Mouse (Mus musculus): Measurements from ENCODE around the gene Fam129a.
"Not testable (repeated sequence)": the region's sequence is repeated elsewhere in the genome, so short reads cannot be mapped to it uniquely, and the experiment has no call there.

Gene Fam129a

GRCm38 (mm10) chr1:151664837-151665431 lies 93.9 kb downstream of the Fam129a start:
- DNase-seq (ENCODE audit: low spot score) = no peak

DNA sequence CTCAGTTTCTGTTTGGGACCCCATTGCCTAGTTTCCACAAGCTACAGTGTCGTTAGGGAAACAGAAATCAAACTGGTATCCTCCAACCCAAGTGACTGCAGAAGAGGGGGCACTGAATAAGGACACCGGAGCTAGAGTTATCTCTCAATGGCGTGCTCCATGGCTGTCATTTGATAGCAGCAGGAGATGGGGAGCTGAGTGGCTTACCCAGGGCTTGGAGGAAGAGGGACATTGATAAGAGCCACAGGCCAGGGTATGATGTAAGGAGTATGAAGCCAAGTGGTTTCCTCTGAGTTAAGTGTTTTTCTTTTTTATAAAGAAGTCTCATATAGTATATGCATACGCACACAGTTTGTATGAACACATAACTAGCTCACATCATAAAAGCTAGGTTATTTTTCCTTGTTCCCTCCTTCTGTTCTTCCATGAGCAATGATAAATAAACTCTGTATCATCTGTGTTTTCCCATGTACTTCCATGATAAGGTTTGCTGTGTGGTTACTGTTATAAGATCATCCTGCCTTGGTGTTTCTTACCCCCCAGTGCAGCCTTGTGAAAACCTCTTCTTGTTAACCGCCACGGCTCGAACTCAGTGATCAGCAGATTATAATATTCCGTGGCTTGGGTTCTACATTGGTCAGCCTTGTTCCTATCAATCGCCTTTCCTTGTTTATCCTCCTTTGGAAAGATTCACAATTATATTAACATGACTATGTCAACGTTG lies 96.5 kb downstream of the Fam129a start:
- no peak for DNase-seq (ENCODE audit: low spot score)

- DNase-seq (ENCODE audit: low spot score) = no peak
Observed at GRCm38 (mm10) chr1:151670006-151670591, 99.1 kb downstream of the Fam129a start.

GRCm38 (mm10) chr1:151675684-151676083 lies 104.7 kb downstream of the Fam129a start:
- DNase-seq (ENCODE audit: low spot score) = no peak

DNA sequence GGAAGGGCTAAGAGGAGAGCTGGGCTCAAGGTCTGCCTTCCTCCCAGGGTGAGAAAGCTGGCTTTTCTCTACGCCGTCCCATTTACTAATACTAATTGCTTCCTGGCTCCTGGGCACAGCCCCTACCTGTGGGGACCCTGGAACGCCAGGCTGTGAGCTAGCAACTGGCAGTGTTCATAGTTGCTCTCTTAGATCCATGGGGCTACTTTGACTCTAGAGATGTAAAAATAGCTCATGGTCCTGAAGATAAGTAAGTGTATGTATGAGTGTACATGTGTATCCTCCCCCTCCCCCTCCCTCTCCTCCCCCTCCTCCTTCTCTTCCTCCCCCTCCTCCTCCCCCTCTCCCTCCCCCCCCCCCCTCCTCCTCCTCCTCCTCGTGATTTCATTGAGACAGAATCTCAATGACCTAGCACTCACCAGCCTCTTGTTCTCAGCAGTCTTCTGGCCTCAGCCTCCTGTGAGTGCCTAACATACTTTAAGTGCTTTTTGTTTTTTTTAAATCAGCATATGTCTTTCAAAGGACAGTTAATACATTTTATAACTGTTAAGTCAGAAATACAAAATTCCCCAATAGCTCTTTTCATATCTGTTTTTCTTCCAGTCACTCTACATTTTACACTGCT lies 106.3 kb downstream of the Fam129a start:
- DNase-seq (ENCODE audit: low spot score) = no peak

DNA sequence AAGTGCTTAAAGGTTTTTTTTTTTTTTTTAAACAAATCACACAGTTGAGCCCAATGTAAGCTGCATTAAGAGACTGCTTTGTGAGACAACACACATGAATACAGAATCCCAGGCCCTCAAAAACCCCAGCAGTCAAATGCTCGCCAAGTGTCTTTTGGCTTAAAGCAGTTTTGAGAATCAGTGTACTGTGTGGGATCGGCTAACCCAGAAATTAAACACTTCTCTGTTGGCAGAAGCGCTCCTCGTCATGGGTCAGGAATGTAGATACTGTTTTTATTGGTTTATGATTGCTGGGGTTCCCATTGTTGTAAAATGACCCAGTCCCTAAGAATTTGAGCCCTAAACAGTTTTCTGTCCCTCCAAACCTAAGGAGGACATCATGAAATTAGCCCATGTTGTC lies 107.0 kb downstream of the Fam129a start:
- DNase-seq (ENCODE audit: low spot score) = no peak

- DNase-seq (ENCODE audit: low spot score) = no peak
Observed at GRCm38 (mm10) chr1:151679153-151679552, 108.2 kb downstream of the Fam129a start.

DNA sequence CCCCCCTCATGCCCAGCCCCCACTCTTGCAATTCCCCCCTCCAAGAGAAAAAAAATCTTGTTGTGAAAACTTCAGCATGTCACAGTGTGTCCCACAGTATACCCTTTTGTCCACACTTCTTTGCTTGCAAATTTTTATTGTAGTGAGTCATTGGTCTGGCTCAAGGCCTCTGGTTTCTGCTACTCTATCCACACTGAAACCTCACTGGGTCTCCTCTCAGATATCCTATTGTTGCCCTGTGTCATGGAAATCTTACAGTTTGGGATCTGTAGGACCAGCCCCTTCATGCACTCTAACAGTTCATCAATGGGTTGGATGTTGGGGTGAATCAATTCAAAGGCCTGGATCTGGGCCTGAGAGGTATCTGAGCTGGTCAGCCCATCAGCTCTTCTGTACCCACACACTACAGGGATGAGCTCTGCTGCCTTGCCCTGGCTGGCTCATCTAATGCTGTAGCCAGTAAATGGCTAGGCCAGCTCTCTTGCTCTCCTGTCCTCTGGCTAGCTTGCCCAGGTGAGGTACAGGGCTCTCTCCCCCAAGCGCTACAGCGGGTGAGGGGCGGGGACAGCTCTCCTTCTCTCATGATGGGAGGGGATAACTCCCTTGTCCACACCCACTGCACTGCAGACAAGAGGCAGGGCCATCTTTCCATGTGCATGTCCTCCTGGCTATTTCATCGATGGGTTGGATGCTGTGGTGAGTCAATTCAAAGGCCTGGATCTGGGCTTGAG lies 109.1 kb downstream of the Fam129a start:
- no peak for DNase-seq (ENCODE audit: low spot score)

DNA sequence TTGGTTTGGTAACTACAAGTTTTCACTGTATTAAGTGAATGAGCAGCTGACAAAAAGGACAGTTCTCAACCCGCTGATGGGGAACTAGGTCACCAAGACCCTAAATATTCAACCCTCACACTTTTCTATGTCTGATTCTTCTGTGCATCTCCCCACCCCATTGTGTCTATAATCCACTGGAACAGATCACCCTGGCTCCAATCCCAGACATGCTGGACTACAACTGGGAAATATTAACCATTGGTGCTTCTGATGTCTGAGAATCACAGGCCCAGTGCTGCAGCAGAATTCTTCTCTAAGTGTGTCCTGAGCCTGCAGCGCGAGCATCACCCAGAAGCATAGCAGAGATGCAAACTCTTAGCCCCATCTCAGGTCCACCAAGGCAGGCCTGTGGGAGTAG lies 110.0 kb downstream of the Fam129a start:
- no peak for DNase-seq (ENCODE audit: low spot score)

DNA sequence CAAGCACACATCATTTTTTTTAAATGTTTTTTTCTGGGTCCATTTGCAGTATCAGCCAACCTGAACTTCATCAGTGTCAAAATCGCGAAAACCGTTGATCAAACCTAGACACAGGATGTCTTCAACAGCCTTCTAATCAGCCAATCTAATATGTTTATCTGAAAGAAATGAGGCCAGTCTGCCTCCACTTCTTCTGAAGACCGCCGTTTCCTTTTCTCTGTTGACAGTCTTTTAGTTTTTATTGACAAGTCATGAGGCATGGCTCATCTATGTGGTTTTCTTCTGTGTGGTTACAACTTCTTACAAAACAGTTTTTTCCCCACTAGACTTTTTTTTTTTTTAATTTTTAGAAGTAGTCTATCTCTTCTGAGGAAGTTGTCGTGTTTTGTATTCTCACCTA lies 111.9 kb downstream of the Fam129a start:
- DNase-seq (ENCODE audit: low spot score) = no peak

DNA sequence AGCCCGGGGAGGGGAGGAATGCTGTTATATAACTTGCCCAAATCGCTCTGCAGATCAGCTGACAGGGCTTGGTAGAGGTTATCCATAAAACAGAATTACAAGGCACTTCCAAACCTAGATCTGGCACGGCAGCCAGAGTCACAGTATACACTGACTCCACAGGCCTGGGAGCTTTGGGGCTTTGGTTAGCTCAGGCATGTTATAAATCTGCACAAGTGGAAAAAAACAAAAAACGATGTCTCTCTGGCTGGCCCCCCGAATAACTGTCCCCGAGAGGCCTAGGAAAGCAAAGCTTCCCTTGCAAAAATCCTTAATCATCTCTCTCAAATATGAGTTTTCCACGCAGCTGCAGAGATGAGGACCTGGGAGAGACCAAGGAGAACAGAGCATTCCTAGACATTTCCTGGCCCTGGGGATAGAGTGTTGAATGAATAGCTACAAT lies 113.5 kb downstream of the Fam129a start:
- DNase-seq (ENCODE audit: low spot score) = no peak

DNA sequence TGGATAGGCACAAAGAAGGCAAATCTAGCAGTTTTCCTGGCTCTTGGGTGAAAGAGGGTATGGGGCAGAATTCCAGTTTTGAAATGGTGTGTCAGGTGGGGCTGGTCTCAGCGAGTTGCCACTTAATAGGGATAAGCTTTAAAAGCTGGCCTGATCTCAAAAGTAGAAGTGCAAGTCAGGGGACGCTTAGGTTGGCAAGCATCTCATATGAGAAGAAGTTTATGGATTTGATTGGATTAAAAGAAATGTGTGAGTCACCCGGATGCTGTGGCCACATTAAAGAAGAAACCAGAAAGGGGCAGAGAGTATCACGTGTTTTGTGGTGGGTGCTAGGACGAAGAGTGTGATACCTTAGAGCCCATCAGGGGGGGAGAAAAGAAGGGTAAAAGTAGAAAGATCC lies 114.0 kb downstream of the Fam129a start:
- no peak for DNase-seq (ENCODE audit: low spot score)

- no peak for DNase-seq (ENCODE audit: low spot score)
Observed at GRCm38 (mm10) chr1:151685666-151686309, 114.8 kb downstream of the Fam129a start.

- DNase-seq (ENCODE audit: low spot score) = no peak
Observed at GRCm38 (mm10) chr1:151686696-151687095, 115.7 kb downstream of the Fam129a start.

- DNase-seq (ENCODE audit: low spot score) = no peak
Observed at GRCm38 (mm10) chr1:151689032-151689431, 118.0 kb downstream of the Fam129a start.

DNA sequence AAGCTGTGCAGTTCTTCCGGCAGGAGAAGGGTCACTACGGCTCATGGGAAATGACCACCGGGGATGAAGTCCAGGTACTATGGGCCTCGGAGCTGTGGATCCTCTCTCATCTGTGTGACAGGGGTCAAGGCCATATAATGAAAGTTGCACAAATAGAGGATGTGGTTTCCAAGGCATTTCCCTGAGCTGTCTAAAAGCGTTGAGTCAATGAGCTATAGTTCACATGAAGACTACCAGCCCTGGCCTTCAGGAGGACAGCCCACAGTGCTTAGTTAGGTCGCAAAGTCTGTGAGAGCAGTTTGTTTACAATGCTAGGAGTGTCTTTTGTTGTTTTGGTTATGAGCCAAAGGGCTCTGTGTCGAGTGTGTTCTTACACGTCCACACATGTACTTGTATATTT lies 118.6 kb downstream of the Fam129a start:
- DNase-seq (ENCODE audit: low spot score) = no peak

- no peak for DNase-seq (ENCODE audit: low spot score)
Observed at GRCm38 (mm10) chr1:151690061-151690460, 119.1 kb downstream of the Fam129a start.

DNA sequence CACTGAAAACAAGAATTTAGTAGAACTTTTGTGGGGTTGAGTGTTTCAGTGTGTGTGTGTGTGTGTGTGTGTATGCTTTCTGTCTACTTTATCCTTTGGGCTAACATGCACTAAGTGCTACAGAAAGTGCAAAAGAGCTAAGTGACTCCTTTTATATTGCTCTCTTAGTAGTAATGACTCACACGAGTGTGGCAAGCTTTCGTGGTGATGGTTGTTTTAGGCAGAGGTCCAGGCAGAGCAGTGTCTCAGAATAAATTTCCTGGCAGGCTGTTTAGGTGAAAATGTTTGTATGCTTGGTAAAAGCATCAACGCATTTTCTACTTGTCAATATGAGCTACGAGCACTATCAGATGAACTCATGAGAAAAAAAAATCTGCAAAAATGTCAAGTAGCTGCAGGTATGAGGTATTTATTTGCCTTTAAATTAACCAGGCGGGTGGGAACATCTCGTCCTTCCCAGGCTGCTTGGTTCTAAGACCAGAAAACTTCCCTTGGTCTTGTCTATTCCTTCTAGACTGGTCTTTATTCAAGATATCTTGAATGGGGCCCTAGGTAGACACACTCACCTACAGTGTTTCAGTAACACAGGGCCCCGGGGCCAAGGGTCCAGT lies 119.7 kb downstream of the Fam129a start:
- DNase-seq (ENCODE audit: low spot score) = no peak

- not testable (repeated sequence) for DNase-seq (ENCODE audit: low spot score)
Observed at GRCm38 (mm10) chr1:151692867-151693266, 121.9 kb downstream of the Fam129a start.

GRCm38 (mm10) chr1:151696751-151697150 lies 125.8 kb downstream of the Fam129a start:
- DNase-seq (ENCODE audit: low spot score) = no peak

DNA sequence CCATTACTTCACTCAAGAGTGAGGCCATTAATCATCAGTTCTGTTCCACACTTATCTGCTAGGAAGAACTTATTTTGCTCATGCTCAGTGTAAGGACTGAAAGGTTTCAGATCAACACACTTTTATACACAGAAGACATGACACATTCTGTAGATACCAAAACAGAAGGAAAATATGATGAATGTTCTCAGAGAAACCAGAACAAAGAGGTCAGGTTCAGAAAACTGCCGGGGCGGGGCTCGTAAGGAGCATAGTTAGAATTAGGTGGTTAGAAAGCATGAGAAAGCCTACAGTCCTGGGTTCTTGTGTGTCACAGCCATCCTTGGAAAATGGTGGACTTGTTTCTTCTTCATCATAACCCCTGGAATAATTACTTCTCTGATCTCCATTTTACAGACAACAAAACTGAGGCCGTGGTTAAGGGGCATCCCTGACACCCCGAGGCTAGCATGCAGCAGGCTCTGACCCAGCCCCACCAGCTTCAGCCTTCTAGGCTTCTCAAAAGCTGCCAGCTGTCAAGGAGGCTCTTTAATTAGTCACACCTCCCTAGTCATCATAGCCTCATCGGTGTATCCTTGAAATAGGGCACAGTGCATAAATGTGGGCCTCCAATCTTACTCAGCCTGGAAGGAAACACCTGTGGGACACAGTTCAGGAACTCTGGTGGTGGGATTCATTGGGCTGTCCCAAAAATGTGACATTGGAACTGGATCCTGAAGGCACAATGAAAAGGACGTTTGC lies 127.1 kb downstream of the Fam129a start:
- DNase-seq (ENCODE audit: low spot score) = no peak
